In the genomic region with DNA sequence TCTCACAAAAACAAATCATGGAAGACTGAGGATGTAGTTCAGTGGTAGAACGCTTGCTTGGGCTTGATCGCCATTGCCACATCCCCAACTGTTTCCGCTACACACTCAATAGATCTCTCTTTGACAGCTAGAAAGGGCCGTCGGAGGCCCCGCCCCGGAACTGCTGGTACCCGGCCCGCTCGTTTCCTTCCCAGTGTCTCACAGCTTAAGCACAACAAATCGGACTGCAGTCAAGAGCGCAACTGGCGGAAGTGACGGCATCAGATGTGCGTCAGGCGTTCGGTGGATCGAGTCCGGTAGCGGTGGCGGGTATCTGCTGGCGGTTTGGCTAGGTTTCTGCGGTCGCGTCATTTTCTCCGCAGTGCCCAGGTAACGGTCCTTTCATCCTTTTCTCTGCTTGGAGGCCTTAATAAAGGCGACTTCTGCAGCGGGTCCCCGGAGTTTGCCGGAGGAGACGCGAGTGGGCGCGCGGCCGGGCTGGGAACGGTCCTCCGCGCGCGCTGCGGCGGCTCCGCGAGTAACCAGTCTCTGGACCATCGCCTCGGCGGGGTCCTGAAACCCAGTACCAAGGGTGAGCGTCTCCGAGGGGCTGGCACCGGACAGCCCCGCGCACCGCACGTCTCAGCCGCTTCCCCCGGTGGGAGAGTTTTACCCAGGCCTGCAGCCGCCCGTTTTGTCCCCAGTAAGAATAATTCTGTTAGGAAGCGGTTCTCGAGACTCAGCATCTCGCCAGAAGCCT, we compare ENCODE assay signal across 8 mouse cellular contexts. TPM values are rescaled to one million over a fixed set of nuclear protein-coding genes. Genes with fewer than 3 reads are reported as not detected.
DNase-seq lines count a peak whose midpoint lies in the region; ATAC-seq lines count a peak whose summit lies in the region.

A gene (minus strand): TSS at position 96 of the 739 bp plus-strand sequence.
A gene (plus strand): TSS at position 233 of the 739 bp plus-strand sequence.

- H3K27me3 ChIP-seq in heart, embryonic 14.5 days (ENCODE audit: control insufficient read depth, insufficient read depth, low read length): no peaks in the 10 kb centered on the region
- no peaks in the 10 kb centered on the region for H3K27me3 ChIP-seq in liver, embryonic 13.5 days
- H3K27me3 ChIP-seq in stomach, embryonic 16.5 days (ENCODE audit: control insufficient read depth, insufficient read depth, low read length): no peaks in the 10 kb centered on the region

- peak within 1 kb of the TSS; percentile 68 to 86 for H3K27ac ChIP-seq in heart, embryonic 14.5 days (replicated peaks in 1 of 2; ENCODE audit: control insufficient read depth in 1 of 2, insufficient read depth in 1 of 2, low read depth in 2 of 2, low read length in 2 of 2)
- peak within 1 kb of the TSS; percentile 77 for H3K27ac ChIP-seq in liver, embryonic 13.5 days
- H3K27ac ChIP-seq in stomach, embryonic 16.5 days (ENCODE audit: low read length): peak within 1 kb of the TSS; percentile 96

- under 1% methylated on average over 63 of the region's 63 CpGs for WGBS in heart, embryonic 14.5 days
- under 1% methylated on average over 63 of the region's 63 CpGs for WGBS in liver, embryonic 13.5 days (ENCODE audit: insufficient replicate concordance)
- WGBS in stomach, embryonic 16.5 days: under 1% methylated on average over 63 of the region's 63 CpGs

- peaks cover 30% of the 10 kb centered on the region for H3K36me3 ChIP-seq in heart, embryonic 14.5 days (ENCODE audit: control insufficient read depth, insufficient read depth, low read length)
- peaks cover 32% of the 10 kb centered on the region for H3K36me3 ChIP-seq in liver, embryonic 13.5 days
- peaks cover 8% of the 10 kb centered on the region; the same call in 1 of the 2 replicates for H3K36me3 ChIP-seq in stomach, embryonic 16.5 days (ENCODE audit: control insufficient read depth, insufficient read depth, low read length)

- peak within 1 kb of the TSS; percentile 90 for H3K4me2 ChIP-seq in heart, embryonic 14.5 days (ENCODE audit: low read length)
- peak within 1 kb of the TSS; percentile 89 for H3K4me2 ChIP-seq in liver, embryonic 13.5 days
- H3K4me2 ChIP-seq in stomach, embryonic 16.5 days (ENCODE audit: low read depth, low read length): peak within 1 kb of the TSS; percentile 96

- DNase-seq in c-Kit-negative CD71-positive TER-119-positive erythroid progenitor cells, embryonic 14.5 days (ENCODE audit: low read depth, low spot score): peak; percentile 93
- peak; percentile 94 for DNase-seq in fibroblast of lung, adult 2 months (ENCODE audit: low read depth)
- DNase-seq in kidney, postnatal 14 days: peak; percentile 98
- peak; percentile 93 for DNase-seq in liver, embryonic 13.5 days
- DNase-seq in neural tube, embryonic 10.5 days (ENCODE audit: extremely low spot score, low spot score): peak; percentile 97

- H3K4me1 ChIP-seq in heart, embryonic 14.5 days (ENCODE audit: control insufficient read depth in 2 of 2, insufficient read depth in 2 of 2, low read length in 2 of 2): peaks cover 0 to 32% of the 10 kb centered on the region in 2 experiments; a peak in 3 of 4 replicates
- H3K4me1 ChIP-seq in liver, embryonic 13.5 days (replicated peaks): peaks cover 45% of the 10 kb centered on the region
- H3K4me1 ChIP-seq in stomach, embryonic 16.5 days (ENCODE audit: control insufficient read depth, insufficient read depth, low read length): peaks cover 24% of the 10 kb centered on the region

- H3K4me3 ChIP-seq in heart, embryonic 14.5 days (ENCODE audit: control insufficient read depth in 1 of 2, insufficient read depth in 1 of 2, low read depth in 1 of 2, low read length in 2 of 2): peak within 1 kb of the TSS; percentile 78 to 87
- H3K4me3 ChIP-seq in liver, embryonic 13.5 days (replicated peaks): peak within 1 kb of the TSS; percentile 94
- peak within 1 kb of the TSS; percentile 97 for H3K4me3 ChIP-seq in stomach, embryonic 16.5 days (replicated peaks; ENCODE audit: low read length)

- peak; percentile 89 for ATAC-seq in CD4-positive, CD25-positive, alpha-beta regulatory T cell, adult 4 months
- ATAC-seq in heart, embryonic 14.5 days (ENCODE audit: insufficient number of reproducible peaks, insufficient read depth, low FRiP score, low read depth): peak; percentile 86
- ATAC-seq in liver, embryonic 13.5 days (ENCODE audit: low read depth): peak; percentile 87
- peak; percentile 94 for ATAC-seq in stomach, embryonic 16.5 days (ENCODE audit: insufficient read depth, low FRiP score)

- no peaks in the 10 kb centered on the region for H3K9me3 ChIP-seq in heart, embryonic 14.5 days (ENCODE audit: control insufficient read depth, low read length)
- no peaks in the 10 kb centered on the region for H3K9me3 ChIP-seq in liver, embryonic 13.5 days (replicated peaks)
- H3K9me3 ChIP-seq in stomach, embryonic 16.5 days (replicated peaks; ENCODE audit: control insufficient read depth, low read length): no peaks in the 10 kb centered on the region

- H3K9ac ChIP-seq in heart, embryonic 14.5 days (ENCODE audit: low read length): peak within 1 kb of the TSS; percentile 92
- H3K9ac ChIP-seq in liver, embryonic 13.5 days: peak within 1 kb of the TSS; percentile 91
- peak within 1 kb of the TSS; percentile 94 for H3K9ac ChIP-seq in stomach, embryonic 16.5 days (ENCODE audit: low read length)

RNA-seq across cellular contexts. Expression of the first gene that starts in this region (rescaled TPM):
- polyA plus RNA-seq in CD4-positive, CD25-positive, alpha-beta regulatory T cell, adult 4 months (2017; shearing (Covaris generic)): 100 to 1,000 TPM; 317 to 371 TPM
- polyA plus RNA-seq in heart, embryonic 14.5 days (2014; fragmentation: Nextera tagmentation; extraction: Ambion mirVana): 211 and 225 TPM in 2 replicates
- polyA plus RNA-seq in liver, embryonic 13.5 days (2015; fragmentation: Nextera tagmentation; extraction: Ambion mirVana): 177 and 180 TPM in 2 replicates
- polyA plus RNA-seq in stomach, embryonic 16.5 days (2015; fragmentation: Nextera tagmentation; extraction: Ambion mirVana): 227 and 231 TPM in 2 replicates

RNA-seq across cellular contexts. Expression of the second gene that starts in this region (rescaled TPM):
- polyA plus RNA-seq in CD4-positive, CD25-positive, alpha-beta regulatory T cell, adult 4 months (2017; shearing (Covaris generic)): 10 to 100 TPM; 49.0 to 56.6 TPM
- 32.1 and 32.3 TPM in 2 replicates for polyA plus RNA-seq in heart, embryonic 14.5 days (2014; fragmentation: Nextera tagmentation; extraction: Ambion mirVana)
- polyA plus RNA-seq in liver, embryonic 13.5 days (2015; fragmentation: Nextera tagmentation; extraction: Ambion mirVana): 21.8 and 26.4 TPM in 2 replicates
- polyA plus RNA-seq in stomach, embryonic 16.5 days (2015; fragmentation: Nextera tagmentation; extraction: Ambion mirVana): 38.0 and 39.8 TPM in 2 replicates

Comparison
In these comparisons a context has a peak if more than half of its experiments do, and no peak if none do; other contexts are left out.
1. Peak in every context shown above with its lines: DNase-seq, ATAC-seq, H3K4me3 ChIP-seq and H3K27ac ChIP-seq.